Mouse (Mus musculus): ENCODE measurements at regions not wholly inside any gene's neighbourhood (a gene's known extent, or its start where the extent isn't known, plus 50 kb on each side); places are given as distances from the start of the nearest gene placed in this dataset.

DNA sequence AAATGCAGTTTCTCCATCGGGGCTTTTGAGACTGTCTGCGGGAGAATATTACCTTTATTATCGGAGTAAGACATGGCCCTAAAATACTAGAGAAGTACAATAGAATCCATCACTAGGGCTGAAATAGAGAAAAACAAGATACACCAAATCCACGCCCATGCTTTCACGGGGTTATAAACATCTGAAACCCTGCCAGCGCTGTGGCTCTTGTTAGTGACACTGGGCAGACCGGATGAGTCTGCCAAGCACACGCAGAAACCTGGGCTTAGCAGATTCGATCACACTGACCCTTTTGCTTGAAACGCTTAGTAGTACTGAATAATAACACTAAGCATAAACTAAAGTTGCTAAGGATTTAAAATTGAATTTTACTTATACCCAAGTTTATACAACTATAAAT lies 477.6 kb downstream of the Psat1 start:
- 83% methylated on average over 10 of the region's 10 CpGs for WGBS
- Histone ChIP-seq H3K4me1 (ENCODE audit: control insufficient read depth, insufficient read depth, insufficient read length, low read length) (no peaks in the 10 kb centered on the region), H3K27ac (ENCODE audit: insufficient read depth, low read depth, low read length) (no peak overlapping the region), H3K27me3 (ENCODE audit: control insufficient read depth, insufficient read depth, low read length) (no peaks in the 10 kb centered on the region), H3K36me3 (ENCODE audit: control insufficient read depth, insufficient read depth, low read length) (no peaks in the 10 kb centered on the region), H3K4me3 (ENCODE audit: low read depth, low read length) (no peak overlapping the region)
- TF ChIP-seq CTCF (IDR thresholded peaks at IDR 0.05; ENCODE audit: extremely low read depth, insufficient read length, insufficient replicate concordance, low read depth, low read length) (no peak), POLR2A (IDR thresholded peaks at IDR 0.05; ENCODE audit: low read depth, low read length) (no peak)

DNA sequence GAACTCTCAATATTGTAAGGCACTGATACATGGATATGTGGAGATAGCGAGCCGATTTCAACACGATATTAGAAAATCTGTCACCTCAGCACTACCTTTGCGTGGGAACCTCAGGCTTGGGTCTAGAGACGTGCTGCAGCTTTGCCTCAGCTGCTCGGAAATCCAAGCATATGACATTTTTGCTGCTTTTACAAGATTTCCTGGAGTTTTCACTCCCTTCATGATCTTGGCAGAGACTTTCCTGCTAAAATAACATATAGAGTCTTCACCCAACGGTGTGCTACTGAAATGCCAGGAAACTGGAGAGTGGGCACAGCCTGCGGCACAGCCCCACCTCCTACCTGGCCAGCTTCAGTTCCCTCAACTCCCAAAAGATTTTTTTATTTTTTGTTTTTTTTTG lies 480.4 kb downstream of the Psat1 start:
- H3K4me1 ChIP-seq (ENCODE audit: control insufficient read depth, insufficient read depth, insufficient read length, low read length), result no peaks in the 10 kb centered on the region
- no peaks in the 10 kb centered on the region for H3K36me3 ChIP-seq (ENCODE audit: control insufficient read depth, insufficient read depth, low read length)
- H3K4me3 ChIP-seq (ENCODE audit: low read depth, low read length), result no peak overlapping the region
- H3K27me3 ChIP-seq (ENCODE audit: control insufficient read depth, insufficient read depth, low read length), result no peaks in the 10 kb centered on the region
- 90% methylated on average over 8 of the region's 8 CpGs for WGBS
- TF ChIP-seq CTCF (IDR thresholded peaks at IDR 0.05; ENCODE audit: extremely low read depth, insufficient read length, insufficient replicate concordance, low read depth, low read length), result no peak
- no peak overlapping the region for H3K27ac ChIP-seq (ENCODE audit: insufficient read depth, low read depth, low read length)

DNA sequence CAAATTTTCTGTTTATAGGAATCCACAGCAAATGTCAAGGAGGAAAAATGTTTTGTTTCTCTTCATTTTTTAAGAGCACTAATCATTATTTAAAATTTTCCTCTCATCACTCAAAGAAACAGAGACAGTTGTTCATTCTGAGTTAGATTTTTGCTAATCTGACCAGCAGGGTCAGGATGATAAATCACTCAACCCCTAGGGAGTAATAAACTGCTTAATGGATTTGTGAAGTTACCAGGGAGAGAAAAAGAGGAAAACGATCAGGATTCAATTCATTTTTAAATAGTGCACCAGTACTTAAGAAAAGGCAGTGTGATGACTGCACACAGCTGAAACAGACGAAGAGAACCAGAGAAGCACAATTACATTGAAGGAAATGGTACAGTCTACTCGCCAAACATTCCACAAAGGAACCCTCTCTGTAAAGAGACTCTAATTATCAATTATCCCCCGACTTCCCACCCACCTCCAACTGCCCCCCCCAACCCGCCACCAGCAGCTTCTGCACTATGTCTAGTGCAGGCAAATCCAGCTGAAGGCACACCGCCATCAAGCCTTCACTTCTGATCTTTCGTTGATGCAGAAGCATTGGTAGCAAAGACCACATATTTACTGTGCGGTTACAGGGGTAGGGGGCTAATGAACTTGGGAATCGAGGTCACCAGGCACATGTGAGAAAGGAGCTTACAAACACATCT lies 481.9 kb downstream of the Psat1 start:
- H3K4me3 ChIP-seq (ENCODE audit: low read depth, low read length), result no peak overlapping the region
- H3K27me3 ChIP-seq (ENCODE audit: control insufficient read depth, insufficient read depth, low read length), result no peaks in the 10 kb centered on the region
- H3K36me3 ChIP-seq (ENCODE audit: control insufficient read depth, insufficient read depth, low read length), result no peaks in the 10 kb centered on the region
- TF ChIP-seq POLR2A (IDR thresholded peaks at IDR 0.05; ENCODE audit: low read depth, low read length), result no peak
- TF ChIP-seq CTCF (IDR thresholded peaks at IDR 0.05; ENCODE audit: extremely low read depth, insufficient read length, insufficient replicate concordance, low read depth, low read length), result no peak
- no peak overlapping the region for H3K27ac ChIP-seq (ENCODE audit: insufficient read depth, low read depth, low read length)
- no peaks in the 10 kb centered on the region for H3K4me1 ChIP-seq (ENCODE audit: control insufficient read depth, insufficient read depth, insufficient read length, low read length)
- 39% methylated on average over 9 of the region's 9 CpGs for WGBS

DNA sequence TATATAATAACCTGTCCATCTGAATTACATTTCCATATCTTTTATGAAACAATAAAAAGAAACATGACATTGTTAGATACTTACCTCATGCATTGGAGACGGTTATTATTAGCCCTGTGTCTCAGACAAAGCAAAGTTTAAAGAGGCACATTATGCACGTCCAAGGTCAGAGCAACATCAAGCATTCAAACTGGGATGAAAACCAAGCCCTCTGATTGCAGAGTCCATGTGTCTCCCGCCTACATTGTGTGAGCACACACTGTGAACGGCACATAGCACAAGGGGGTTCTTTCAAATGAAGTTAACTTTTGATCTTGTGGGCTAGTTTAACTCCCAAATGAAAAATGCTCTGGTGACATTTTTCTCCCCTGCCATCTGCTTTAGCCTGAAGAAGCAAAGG lies 489.3 kb downstream of the Psat1 start:
- H3K4me1 ChIP-seq (ENCODE audit: control insufficient read depth, insufficient read depth, insufficient read length, low read length), result 0 out of 2 replicates have a peak, but pooled peaks cover 2% of the 10 kb centered on the region
- no peaks in the 10 kb centered on the region for H3K27me3 ChIP-seq (ENCODE audit: control insufficient read depth, insufficient read depth, low read length)
- H3K27ac ChIP-seq (ENCODE audit: insufficient read depth, low read depth, low read length), result no peak overlapping the region
- no peak for TF ChIP-seq CTCF (IDR thresholded peaks at IDR 0.05; ENCODE audit: extremely low read depth, insufficient read length, insufficient replicate concordance, low read depth, low read length)
- TF ChIP-seq POLR2A (IDR thresholded peaks at IDR 0.05; ENCODE audit: low read depth, low read length), result no peak
- H3K36me3 ChIP-seq (ENCODE audit: control insufficient read depth, insufficient read depth, low read length), result no peaks in the 10 kb centered on the region
- 49% methylated on average over 4 of the region's 4 CpGs for WGBS
- no peak overlapping the region for H3K4me3 ChIP-seq (ENCODE audit: low read depth, low read length)

DNA sequence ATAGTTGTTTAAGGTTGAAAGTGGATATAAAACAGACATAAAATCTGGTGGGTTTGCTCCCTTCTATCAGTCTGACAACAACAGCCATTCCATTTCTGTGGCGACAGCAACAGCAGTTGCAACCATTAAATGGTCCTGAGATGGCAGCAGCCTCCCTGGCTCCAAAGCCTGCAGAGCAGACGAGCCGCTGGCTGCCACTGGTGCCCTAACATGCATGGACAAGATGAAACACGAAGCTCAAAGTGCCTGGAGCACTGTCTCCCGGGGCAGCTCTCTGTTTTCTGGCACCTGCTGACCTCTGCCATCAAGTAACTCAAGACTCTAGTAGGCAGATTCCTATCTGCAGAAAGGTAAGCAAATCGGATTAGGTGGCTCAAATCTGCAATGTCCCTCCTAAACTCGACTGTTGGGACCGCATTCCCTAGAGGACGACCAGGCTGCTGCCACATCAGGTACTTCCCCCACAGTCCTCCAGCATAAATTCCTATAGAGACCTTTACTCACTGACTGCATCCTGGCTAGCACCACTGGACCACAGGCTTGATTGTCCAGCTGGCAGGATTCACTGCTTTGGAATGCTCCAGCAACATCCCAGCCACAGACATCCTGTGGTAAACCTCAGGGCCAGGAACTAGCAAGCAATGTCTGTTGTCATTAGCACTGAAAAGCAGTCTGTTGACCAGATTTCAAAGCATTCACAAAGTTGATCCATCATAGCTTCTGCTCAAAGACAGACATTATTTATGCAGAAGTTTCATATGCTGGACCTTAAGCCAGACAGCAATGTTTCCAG lies 490.0 kb downstream of the Psat1 start:
- TF ChIP-seq CTCF (IDR thresholded peaks at IDR 0.05; ENCODE audit: extremely low read depth, insufficient read length, insufficient replicate concordance, low read depth, low read length) (no peak), POLR2A (IDR thresholded peaks at IDR 0.05; ENCODE audit: low read depth, low read length) (no peak)
- Histone ChIP-seq H3K4me1 (ENCODE audit: control insufficient read depth, insufficient read depth, insufficient read length, low read length) (0 out of 2 replicates have a peak, but pooled peaks cover 2% of the 10 kb centered on the region), H3K4me3 (ENCODE audit: low read depth, low read length) (no peak overlapping the region), H3K27ac (ENCODE audit: insufficient read depth, low read depth, low read length) (no peak overlapping the region), H3K36me3 (ENCODE audit: control insufficient read depth, insufficient read depth, low read length) (no peaks in the 10 kb centered on the region), H3K27me3 (ENCODE audit: control insufficient read depth, insufficient read depth, low read length) (no peaks in the 10 kb centered on the region)
- 40% methylated on average over 9 of the region's 9 CpGs for WGBS

DNA sequence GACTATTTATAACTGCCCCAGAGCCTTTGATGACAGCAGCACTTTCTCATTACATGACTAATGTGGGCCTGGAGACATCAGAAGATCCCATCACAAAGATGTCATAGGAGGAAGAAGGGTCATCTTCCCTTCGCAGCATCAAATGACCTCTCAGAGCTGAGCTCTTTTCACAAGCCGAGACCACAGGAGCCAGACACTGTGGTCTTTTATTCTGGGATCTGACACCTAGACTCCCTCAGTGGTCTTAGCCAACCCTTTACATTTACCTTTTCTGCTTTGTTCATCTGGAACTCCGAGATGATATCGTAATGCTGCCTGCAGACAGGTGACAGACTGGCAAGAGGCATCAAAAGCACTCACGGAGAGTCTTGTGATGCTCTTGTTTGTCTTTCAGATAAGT lies 498.1 kb downstream of the Psat1 start:
- 37% methylated on average over 5 of the region's 5 CpGs for WGBS
- Histone ChIP-seq H3K27me3 (ENCODE audit: control insufficient read depth, insufficient read depth, low read length) (no peaks in the 10 kb centered on the region), H3K4me3 (ENCODE audit: low read depth, low read length) (no peak overlapping the region), H3K36me3 (ENCODE audit: control insufficient read depth, insufficient read depth, low read length) (no peaks in the 10 kb centered on the region), H3K27ac (ENCODE audit: insufficient read depth, low read depth, low read length) (no peak overlapping the region), H3K4me1 (ENCODE audit: control insufficient read depth, insufficient read depth, insufficient read length, low read length) (no peaks in the 10 kb centered on the region)
- TF ChIP-seq POLR2A (IDR thresholded peaks at IDR 0.05; ENCODE audit: low read depth, low read length) (no peak), CTCF (IDR thresholded peaks at IDR 0.05; ENCODE audit: extremely low read depth, insufficient read length, insufficient replicate concordance, low read depth, low read length) (no peak)

DNA sequence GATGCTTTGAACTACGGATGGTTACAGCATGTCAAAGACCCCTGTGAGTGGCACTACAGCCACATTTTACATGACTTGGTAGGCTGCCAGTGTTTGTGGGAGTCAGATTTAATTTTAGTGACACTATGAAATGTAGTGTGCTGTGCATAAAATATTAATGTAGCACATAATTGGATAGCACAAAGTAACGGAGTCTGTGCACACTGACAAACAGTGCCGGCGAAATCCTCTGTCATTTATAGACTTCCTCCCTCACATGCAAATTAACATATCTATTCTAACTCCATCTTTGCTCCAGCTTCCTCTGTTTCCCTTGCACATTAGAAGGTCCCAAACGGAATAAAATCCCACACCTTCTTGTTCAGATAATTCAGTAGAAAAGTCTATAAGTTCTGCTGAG lies 515.3 kb downstream of the Psat1 start:
- 93% methylated on average over 5 of the region's 5 CpGs for WGBS

More for the DNA sequence above, 515.3 kb downstream of the Psat1 start:
- H3K27me3 ChIP-seq (ENCODE audit: control insufficient read depth, insufficient read depth, low read length), result no peaks in the 10 kb centered on the region
- no peak for TF ChIP-seq POLR2A (IDR thresholded peaks at IDR 0.05; ENCODE audit: low read depth, low read length)
- no peak for TF ChIP-seq CTCF (IDR thresholded peaks at IDR 0.05; ENCODE audit: extremely low read depth, insufficient read length, insufficient replicate concordance, low read depth, low read length)
- H3K36me3 ChIP-seq (ENCODE audit: control insufficient read depth, insufficient read depth, low read length), result no peaks in the 10 kb centered on the region
- no peak overlapping the region for H3K27ac ChIP-seq (ENCODE audit: insufficient read depth, low read depth, low read length)
- H3K4me1 ChIP-seq (ENCODE audit: control insufficient read depth, insufficient read depth, insufficient read length, low read length), result no peaks in the 10 kb centered on the region
- H3K4me3 ChIP-seq (ENCODE audit: low read depth, low read length), result no peak overlapping the region
